Mouse (Mus musculus) limb, embryonic 14.5 days (tissue): Measurements from ENCODE around the gene Gse1. TPM values are rescaled to one million over a fixed set of nuclear protein-coding genes. Genes with fewer than 3 reads are reported as not detected.

Experiments
- ATAC-seq: fragments of 200-750 bp; cut with Nextera tagmentation; 2 replicates; pipeline ENCODE4 v1.8.0; 2017; ENCODE audit warnings: low read depth, moderate number of reproducible peaks, moderate TSS enrichment; ENCODE audit not compliant: low FRiP score
- DNase-seq: peaks from one replicate; pipeline ENCODE4 v3.0.0-alpha.2; 2015; ENCODE audit warnings: low spot score
- H3K27ac ChIP-seq: fragments of 300-500 bp; sonication (generic); replicated peaks from 2 replicates; pipeline ENCODE4 v1.5.1; 2014; ENCODE audit warnings: low read depth, mild to moderate bottlenecking, low read length, moderate library complexity, mixed read lengths
- H3K27me3 ChIP-seq: fragments of 300-500 bp; sonication (generic); 2 replicates; pipeline ENCODE4 v1.6.1; 2014; ENCODE audit warnings: low read length, mixed read lengths; ENCODE audit not compliant: control insufficient read depth, insufficient read depth
- H3K36me3 ChIP-seq: fragments of 300-500 bp; sonication (generic); 2 replicates; pipeline ENCODE4 v1.6.1; 2014; ENCODE audit warnings: mild to moderate bottlenecking, low read length, moderate library complexity, mixed read lengths; ENCODE audit not compliant: control insufficient read depth, insufficient read depth
- H3K4me1 ChIP-seq: fragments of 300-500 bp; sonication (generic); 2 replicates; pipeline ENCODE4 v1.6.1; 2014; ENCODE audit warnings: antibody characterized with exemption, low read length, mixed read lengths; ENCODE audit not compliant: control insufficient read depth, insufficient read depth
- H3K4me2 ChIP-seq: fragments of 300-500 bp; sonication (generic); replicated peaks from 2 replicates; pipeline ENCODE4 v1.6.1; 2014; ENCODE audit warnings: low read depth, mild to moderate bottlenecking, low read length, moderate library complexity; ENCODE audit not compliant: severe bottlenecking
- H3K4me3 ChIP-seq: fragments of 300-500 bp; sonication (generic); replicated peaks from 2 replicates; pipeline ENCODE4 v1.5.1; 2014; ENCODE audit warnings: low read length
- H3K9ac ChIP-seq: fragments of 300-500 bp; sonication (generic); 2 replicates; pipeline ENCODE4 v1.6.1; 2014; ENCODE audit warnings: mild to moderate bottlenecking, low read depth, low read length, moderate library complexity; ENCODE audit not compliant: severe bottlenecking
- H3K9me3 ChIP-seq: fragments of 300-500 bp; sonication (generic); 2 replicates; pipeline ENCODE4 v1.6.1; 2016; ENCODE audit warnings: low read length; ENCODE audit not compliant: control insufficient read depth
- POLR2A ChIP-seq: fragments of 200-500 bp; IDR thresholded peaks from 2 replicates; pipeline ENCODE4 v1.8.0; 2012; ENCODE audit warnings: inconsistent platforms, mild to moderate bottlenecking, moderate library complexity, borderline replicate concordance; ENCODE audit not compliant: insufficient read depth, insufficient read length; ENCODE audit errors: extremely low read depth
- WGBS: fragments of 180-500 bp; shearing (Covaris S2); extraction: QIAGEN DNeasy Blood & Tissue Kit; methylation state at CpG from one replicate; pipeline ENCODE4 v1.1.7; 2014; 5-methylcytosine and 5-hydroxymethylcytosine counted together
- polyA plus RNA-seq, 2 experiments: library from polyadenylated mRNA; depleted of rRNA in 1 of 2; stranded (reverse) in 1 of 2; unstranded in 1 of 2; fragments of >200 nt; fragmentation: Nextera tagmentation in 1 of 2; extraction: Ambion mirVana in 1 of 2; gene quantifications; 2 replicates each; pipeline versions ENCODE4 v1.2.1 to v1.2.3; 2012 to 2014

Gse1 gene
- polyA plus RNA-seq, 2 experiments, result 10.3 to 32.6 TPM

DNA sequence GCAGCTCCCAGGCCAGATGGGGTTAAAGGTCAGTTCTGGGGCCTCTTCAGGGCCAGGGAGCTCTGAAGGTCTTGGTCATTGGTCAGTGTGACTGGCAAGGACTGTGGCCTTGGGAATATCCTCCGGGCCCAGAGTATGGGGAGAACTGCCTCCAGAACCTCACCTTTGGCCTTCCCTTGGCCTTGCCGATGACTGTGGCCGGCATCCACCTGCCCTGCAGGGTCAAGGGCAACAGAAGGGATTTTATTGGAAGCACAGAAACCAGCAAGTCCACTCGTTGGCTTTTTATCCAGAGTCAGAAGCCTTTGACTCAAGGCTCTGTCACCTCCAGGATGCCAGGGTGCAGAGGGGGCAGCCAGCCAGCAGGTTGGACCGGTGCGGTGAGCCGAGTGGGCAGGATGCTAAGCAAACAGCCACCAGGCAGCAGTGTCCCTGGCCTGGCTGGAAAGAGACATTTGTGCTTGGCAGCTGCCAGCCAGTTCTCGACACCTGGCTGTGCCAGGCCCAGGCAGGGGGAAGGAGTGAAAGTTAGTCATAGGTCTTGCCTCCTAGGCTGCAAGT is 272.5 kb downstream of the Gse1 start:
- Histone ChIP-seq H3K36me3 (no peaks in the 10 kb centered on the region), H3K4me1 (peaks cover 49% of the 10 kb centered on the region), H3K4me2 (no peak overlapping the region), H3K9ac (no peak overlapping the region), H3K4me3 (no peak overlapping the region), H3K27me3 (no peaks in the 10 kb centered on the region), H3K27ac (no peak overlapping the region), H3K9me3 (no peaks in the 10 kb centered on the region)
- DNase-seq, result no peak
- TF ChIP-seq POLR2A, result no peak
- WGBS, result 74% methylated on average over 8 of the region's 8 CpGs
- no peak for ATAC-seq

GRCm38 (mm10) chr8:120501426-120501825 is 273.2 kb downstream of the Gse1 start:
- DNase-seq, result no peak
- Histone ChIP-seq H3K4me3 (no peak overlapping the region), H3K27me3 (no peaks in the 10 kb centered on the region), H3K9me3 (no peaks in the 10 kb centered on the region), H3K4me1 (peaks cover 56% of the 10 kb centered on the region), H3K36me3 (no peaks in the 10 kb centered on the region), H3K4me2 (no peak overlapping the region), H3K9ac (no peak overlapping the region), H3K27ac (no peak overlapping the region)
- 62% methylated on average over 5 of the region's 5 CpGs for WGBS
- no peak for ATAC-seq
- no peak for TF ChIP-seq POLR2A

- H3K4me1 ChIP-seq, result peaks cover 52% of the 10 kb centered on the region
- 54% methylated on average over 5 of the region's 5 CpGs for WGBS
- DNase-seq, result no peak
- no peaks in the 10 kb centered on the region for H3K9me3 ChIP-seq
- no peak overlapping the region for H3K9ac ChIP-seq
- no peak for TF ChIP-seq POLR2A
- no peaks in the 10 kb centered on the region for H3K36me3 ChIP-seq
- no peak overlapping the region for H3K4me2 ChIP-seq
- H3K27me3 ChIP-seq, result no peaks in the 10 kb centered on the region
- no peak overlapping the region for H3K27ac ChIP-seq
- no peak overlapping the region for H3K4me3 ChIP-seq
- ATAC-seq, result no peak
Observed at GRCm38 (mm10) chr8:120502428-120502827, 274.2 kb downstream of the Gse1 start.

- Histone ChIP-seq H3K4me2 (peak overlapping the region; percentile 42), H3K4me3 (peak overlapping the region; percentile 9), H3K27ac (no peak overlapping the region), H3K4me1 (peaks cover 45% of the 10 kb centered on the region), H3K27me3 (no peaks in the 10 kb centered on the region), H3K9ac (peak overlapping the region; percentile 22; the same call in 1 of the 2 replicates), H3K9me3 (no peaks in the 10 kb centered on the region), H3K36me3 (no peaks in the 10 kb centered on the region)
- ATAC-seq, result 0 out of 2 replicates have a peak, but pooled peaks have one; percentile 23
- no peak for TF ChIP-seq POLR2A
- DNase-seq, result no peak
- WGBS, result 12% methylated on average over 17 of the region's 20 CpGs
Observed at GRCm38 (mm10) chr8:120504251-120505081, 276.2 kb downstream of the Gse1 start.

DNA sequence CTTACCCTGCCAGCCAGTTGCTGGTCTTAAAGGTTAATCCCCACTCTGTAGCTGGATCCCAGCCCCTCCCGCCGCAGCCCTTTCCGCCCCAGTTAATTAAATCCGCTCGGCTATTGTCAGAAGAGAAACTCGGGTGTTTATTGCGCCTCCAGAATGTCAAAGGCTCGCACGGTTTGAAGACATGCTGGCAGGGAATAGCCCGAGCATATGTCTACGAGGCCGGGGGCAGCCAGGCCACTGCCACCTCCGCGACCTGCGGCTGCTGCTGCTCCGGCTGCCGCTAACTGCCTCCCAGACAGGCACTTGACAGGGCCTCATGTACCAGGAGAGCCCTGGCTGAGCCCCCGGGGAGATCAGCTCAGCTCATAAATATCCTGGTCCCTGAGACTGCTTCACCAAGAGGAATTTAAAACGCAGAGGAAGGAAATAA is 276.8 kb downstream of the Gse1 start:
- H3K4me3 ChIP-seq, result peak overlapping the region; percentile 9
- H3K9me3 ChIP-seq, result no peaks in the 10 kb centered on the region
- H3K27ac ChIP-seq, result no peak overlapping the region
- H3K9ac ChIP-seq, result peak overlapping the region; percentile 22; the same call in 1 of the 2 replicates
- WGBS, result 0% methylated on average over 19 of the region's 19 CpGs
- no peaks in the 10 kb centered on the region for H3K27me3 ChIP-seq
- no peaks in the 10 kb centered on the region for H3K36me3 ChIP-seq
- peak overlapping the region; percentile 42 for H3K4me2 ChIP-seq
- no peak for DNase-seq
- TF ChIP-seq POLR2A, result no peak
- peaks cover 51% of the 10 kb centered on the region for H3K4me1 ChIP-seq
- ATAC-seq, result peak; percentile 13; the same call in 1 of the 2 replicates
